Mouse (Mus musculus): ENCODE measurements at regions not wholly inside any gene's neighbourhood (a gene's known extent, or its start where the extent isn't known, plus 50 kb on each side); places are given as distances from the start of the nearest gene placed in this dataset.

GRCm38 (mm10) chr5:105974576-105975177 is 98.3 kb downstream of the Zfp326 start:
- TF ChIP-seq POLR2A (IDR thresholded peaks at IDR 0.05; ENCODE audit: insufficient read length, low read depth), result no peak
- no peak for TF ChIP-seq CEBPB (IDR thresholded peaks at IDR 0.05; ENCODE audit: insufficient read depth, poor library complexity, severe bottlenecking)
- no peak for TF ChIP-seq MAX (IDR thresholded peaks at IDR 0.05; ENCODE audit: low read depth)
- TF ChIP-seq MYOD1 (IDR thresholded peaks at IDR 0.05; ENCODE audit: control insufficient read depth in 1 of 3, insufficient read length in 2 of 3, low read depth in 2 of 3), result no peak
- TF ChIP-seq TCF12 (IDR thresholded peaks at IDR 0.05; ENCODE audit: insufficient read depth, poor library complexity, severe bottlenecking), result no peak
- no peak for TF ChIP-seq E2F4 (IDR thresholded peaks at IDR 0.05; ENCODE audit: insufficient read depth)
- TF ChIP-seq MYOG (IDR thresholded peaks at IDR 0.05; ENCODE audit: control insufficient read depth in 1 of 3, insufficient read depth in 1 of 3, insufficient read length in 2 of 3, low read depth in 2 of 3), result no peak
- TF ChIP-seq POLR2AphosphoS2 (IDR thresholded peaks at IDR 0.05; ENCODE audit: insufficient read length, low read depth), result no peak
- TF ChIP-seq USF1 (IDR thresholded peaks at IDR 0.05; ENCODE audit: low read depth), result no peak
- no peak for TF ChIP-seq SRF (IDR thresholded peaks at IDR 0.05; ENCODE audit: control insufficient read depth, insufficient read length, low read depth)
- TF ChIP-seq REST (IDR thresholded peaks at IDR 0.05; ENCODE audit: insufficient read depth, insufficient read length), result no peak
